Mouse (Mus musculus): ENCODE results near the gene Dvl3. TPM values are rescaled to one million over a fixed set of nuclear protein-coding genes. Genes with fewer than 3 reads are reported as not detected.

Gene Dvl3
- 20.6 and 31.7 TPM in 2 replicates for polyA plus RNA-seq (2015; fragmentation: Nextera tagmentation; extraction: Ambion mirVana)

DNA sequence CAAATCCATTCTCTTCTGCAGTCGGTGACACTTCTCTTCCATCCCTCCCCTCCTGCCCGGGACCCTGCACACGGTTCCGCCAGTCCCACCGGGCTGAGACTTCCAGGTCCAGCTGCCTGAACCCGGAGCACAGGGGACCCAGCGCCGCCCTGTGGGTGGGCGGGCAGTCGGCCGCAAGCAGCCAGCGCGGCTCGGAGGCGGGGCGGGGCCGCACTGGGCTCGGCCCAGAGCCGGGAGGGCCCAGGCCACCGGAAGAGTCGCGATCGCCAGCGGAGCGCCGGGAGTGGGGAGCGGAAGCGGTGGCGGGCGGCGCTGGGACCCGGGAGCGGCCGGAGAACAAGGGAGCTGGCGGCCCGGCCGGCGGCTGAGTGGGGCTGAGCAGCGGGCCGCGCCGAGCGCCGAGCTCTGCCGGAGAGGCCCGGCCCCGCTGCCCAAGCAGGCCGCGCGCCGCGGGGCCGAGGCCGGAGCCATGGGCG, at the start of gene Dvl3:
Gene Dvl3 (plus strand): TSS at position 257 of the 476 bp plus-strand sequence.
- Histone ChIP-seq H3K27me3 (ENCODE audit: insufficient read depth, low read length) (no peaks in the 10 kb centered on the region), H3K36me3 (ENCODE audit: insufficient read depth, low read length) (peaks cover 15% of the 10 kb centered on the region), H3K9ac (replicated peaks; ENCODE audit: low read length) (peak within 1 kb of the TSS; percentile 90), H3K4me3 (ENCODE audit: low read length) (peak within 1 kb of the TSS; percentile 99), H3K4me2 (replicated peaks; ENCODE audit: low read depth, low read length) (peak within 1 kb of the TSS; percentile 90), H3K9me3 (ENCODE audit: low read length) (no peaks in the 10 kb centered on the region), H3K4me1 (ENCODE audit: insufficient read depth, low read length) (peaks cover 12% of the 10 kb centered on the region), H3K27ac (ENCODE audit: low read length) (peak within 1 kb of the TSS; percentile 89)
- peak; percentile 97 for ATAC-seq (ENCODE audit: low FRiP score, low TSS enrichment)
- WGBS: under 1% methylated on average over 54 of the region's 55 CpGs

DNA sequence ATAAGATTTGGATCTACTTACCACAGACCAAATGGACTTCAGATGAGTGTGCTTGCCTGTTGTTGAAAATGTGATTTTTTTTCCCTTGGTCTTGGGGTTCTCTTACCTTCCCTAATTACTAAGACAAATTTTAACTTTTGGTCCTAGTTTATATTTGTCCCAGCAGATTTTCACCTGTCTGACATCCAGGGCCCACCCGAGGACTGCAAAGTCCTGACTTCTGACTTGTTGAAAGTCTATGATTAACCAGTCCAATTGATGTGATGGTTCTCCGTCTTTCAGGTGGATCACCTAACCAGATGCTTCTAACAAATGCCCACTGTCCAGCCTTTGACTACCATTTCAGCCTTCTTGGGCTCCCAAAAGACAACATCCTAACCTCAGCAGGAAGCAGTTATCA, 45.8 kb upstream of the Dvl3 start:
- H3K9ac ChIP-seq (replicated peaks; ENCODE audit: low read length): no peak overlapping the region
- WGBS: 86% methylated on average over 2 of the region's 2 CpGs

DNA sequence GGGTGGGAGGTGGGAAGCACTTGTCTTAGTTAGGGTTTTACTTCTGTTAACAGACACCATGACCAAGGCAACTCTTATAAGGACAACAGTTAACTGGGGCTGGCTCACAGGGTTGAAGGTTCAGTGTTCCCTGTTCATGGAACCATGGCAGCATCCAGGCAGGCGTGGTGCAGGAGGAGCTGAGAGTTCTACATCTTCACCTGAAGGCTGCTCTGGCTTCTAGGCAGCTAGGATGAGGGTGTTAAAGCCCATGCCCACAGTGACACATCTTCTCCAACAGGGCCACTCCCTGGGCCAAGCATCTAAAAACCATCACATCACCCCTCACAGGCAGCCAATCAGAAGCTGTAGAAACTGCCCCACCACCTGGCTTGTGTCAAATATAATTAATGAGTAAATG, 45.1 kb upstream of the Dvl3 start:
- no peaks in the 10 kb centered on the region for H3K36me3 ChIP-seq (ENCODE audit: insufficient read depth, low read length)
- no peak overlapping the region for H3K27ac ChIP-seq (ENCODE audit: low read length)
- ATAC-seq (ENCODE audit: low FRiP score, low TSS enrichment): no peak

More for the DNA sequence above, 45.8 kb upstream of the Dvl3 start:
- Histone ChIP-seq H3K4me1 (ENCODE audit: insufficient read depth, low read length) (no peaks in the 10 kb centered on the region), H3K27me3 (ENCODE audit: insufficient read depth, low read length) (no peaks in the 10 kb centered on the region), H3K9me3 (ENCODE audit: low read length) (no peaks in the 10 kb centered on the region), H3K4me2 (replicated peaks; ENCODE audit: low read depth, low read length) (no peak overlapping the region), H3K4me3 (ENCODE audit: low read length) (no peak overlapping the region), H3K27ac (ENCODE audit: low read length) (no peak overlapping the region), H3K36me3 (ENCODE audit: insufficient read depth, low read length) (no peaks in the 10 kb centered on the region)
- ATAC-seq (ENCODE audit: low FRiP score, low TSS enrichment): no peak

DNA sequence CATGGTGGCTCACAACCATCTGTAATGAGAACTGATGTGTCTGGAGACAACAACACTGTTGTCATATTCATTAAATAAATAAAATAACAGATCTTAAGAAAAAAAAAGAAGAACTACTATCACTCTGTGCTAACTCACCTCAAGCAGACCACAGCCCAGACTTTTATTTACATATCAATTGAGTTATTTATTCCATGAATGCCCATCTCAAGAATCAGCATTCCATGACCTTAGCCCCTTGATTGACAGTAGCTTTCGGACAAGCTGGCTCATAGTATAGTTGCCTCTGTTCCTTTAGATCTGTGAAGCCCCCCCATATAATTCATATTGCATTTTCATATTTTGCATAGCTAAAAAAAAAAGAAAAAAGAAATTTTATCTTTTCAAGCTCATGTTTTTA, 43.0 kb upstream of the Dvl3 start:
- Histone ChIP-seq H3K36me3 (ENCODE audit: insufficient read depth, low read length) (no peaks in the 10 kb centered on the region), H3K9me3 (ENCODE audit: low read length) (no peaks in the 10 kb centered on the region), H3K4me2 (replicated peaks; ENCODE audit: low read depth, low read length) (no peak overlapping the region), H3K27ac (ENCODE audit: low read length) (no peak overlapping the region), H3K9ac (replicated peaks; ENCODE audit: low read length) (no peak overlapping the region), H3K4me1 (ENCODE audit: insufficient read depth, low read length) (no peaks in the 10 kb centered on the region), H3K4me3 (ENCODE audit: low read length) (no peak overlapping the region), H3K27me3 (ENCODE audit: insufficient read depth, low read length) (no peaks in the 10 kb centered on the region)
- WGBS: 93% methylated on average over 1 of the region's 1 CpGs
- ATAC-seq (ENCODE audit: low FRiP score, low TSS enrichment): no peak

More for the DNA sequence above, 45.1 kb upstream of the Dvl3 start:
- Histone ChIP-seq H3K4me3 (ENCODE audit: low read length) (no peak overlapping the region), H3K9me3 (ENCODE audit: low read length) (no peaks in the 10 kb centered on the region), H3K9ac (replicated peaks; ENCODE audit: low read length) (no peak overlapping the region), H3K4me1 (ENCODE audit: insufficient read depth, low read length) (no peaks in the 10 kb centered on the region), H3K27me3 (ENCODE audit: insufficient read depth, low read length) (no peaks in the 10 kb centered on the region), H3K4me2 (replicated peaks; ENCODE audit: low read depth, low read length) (no peak overlapping the region)
- 72% methylated on average over 1 of the region's 1 CpGs for WGBS

DNA sequence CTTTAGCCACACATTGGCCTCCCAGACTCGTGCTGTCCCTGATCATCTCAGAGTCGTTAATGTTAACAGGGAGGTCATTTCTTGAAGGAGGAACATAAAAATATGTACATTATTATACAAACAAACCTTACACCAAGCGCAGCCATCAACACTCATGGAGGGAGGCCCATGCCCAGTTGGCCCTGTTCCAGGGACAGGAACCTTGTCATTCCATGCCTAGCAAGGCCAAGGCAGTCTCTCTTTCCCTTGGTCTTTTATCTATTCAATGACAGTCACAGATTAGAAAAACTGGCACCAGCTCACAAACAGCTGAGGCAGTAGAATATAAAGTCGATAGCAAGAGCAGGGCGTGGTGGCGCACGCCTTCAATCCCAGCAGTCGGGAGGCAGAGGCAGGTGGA, 42.6 kb upstream of the Dvl3 start:
- Histone ChIP-seq H3K36me3 (ENCODE audit: insufficient read depth, low read length) (no peaks in the 10 kb centered on the region), H3K4me3 (ENCODE audit: low read length) (no peak overlapping the region), H3K4me1 (ENCODE audit: insufficient read depth, low read length) (no peaks in the 10 kb centered on the region), H3K4me2 (replicated peaks; ENCODE audit: low read depth, low read length) (no peak overlapping the region), H3K9ac (replicated peaks; ENCODE audit: low read length) (no peak overlapping the region), H3K27ac (ENCODE audit: low read length) (no peak overlapping the region), H3K9me3 (ENCODE audit: low read length) (no peaks in the 10 kb centered on the region), H3K27me3 (ENCODE audit: insufficient read depth, low read length) (no peaks in the 10 kb centered on the region)
- ATAC-seq (ENCODE audit: low FRiP score, low TSS enrichment): no peak
- WGBS: 89% methylated on average over 8 of the region's 8 CpGs

DNA sequence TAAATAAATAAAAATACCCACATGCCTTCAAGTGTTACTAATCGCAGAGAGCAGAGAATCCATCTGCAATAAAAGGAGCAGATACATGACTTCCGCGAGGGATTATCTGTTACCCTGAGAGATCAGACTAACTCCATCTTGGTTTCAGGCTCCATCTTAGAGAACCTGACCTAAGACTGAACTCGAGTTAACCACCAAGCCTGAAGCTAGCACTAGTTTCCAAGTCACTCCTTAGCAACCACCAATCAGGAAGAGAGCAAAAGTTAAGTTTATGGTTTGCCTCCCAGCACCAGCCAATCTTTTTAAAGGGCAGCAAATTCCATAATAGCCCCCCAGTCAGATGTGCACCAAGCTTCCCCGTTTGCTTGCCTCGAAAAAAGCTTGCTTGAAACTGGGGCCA, 42.0 kb upstream of the Dvl3 start:
- no peaks in the 10 kb centered on the region for H3K27me3 ChIP-seq (ENCODE audit: insufficient read depth, low read length)
- H3K9me3 ChIP-seq (ENCODE audit: low read length): no peaks in the 10 kb centered on the region
- no peaks in the 10 kb centered on the region for H3K4me1 ChIP-seq (ENCODE audit: insufficient read depth, low read length)
- ATAC-seq (ENCODE audit: low FRiP score, low TSS enrichment): no peak
- H3K4me3 ChIP-seq (ENCODE audit: low read length): no peak overlapping the region
- H3K36me3 ChIP-seq (ENCODE audit: insufficient read depth, low read length): no peaks in the 10 kb centered on the region
- no peak overlapping the region for H3K4me2 ChIP-seq (replicated peaks; ENCODE audit: low read depth, low read length)
- 83% methylated on average over 6 of the region's 6 CpGs for WGBS
- no peak overlapping the region for H3K27ac ChIP-seq (ENCODE audit: low read length)
- H3K9ac ChIP-seq (replicated peaks; ENCODE audit: low read length): no peak overlapping the region

DNA sequence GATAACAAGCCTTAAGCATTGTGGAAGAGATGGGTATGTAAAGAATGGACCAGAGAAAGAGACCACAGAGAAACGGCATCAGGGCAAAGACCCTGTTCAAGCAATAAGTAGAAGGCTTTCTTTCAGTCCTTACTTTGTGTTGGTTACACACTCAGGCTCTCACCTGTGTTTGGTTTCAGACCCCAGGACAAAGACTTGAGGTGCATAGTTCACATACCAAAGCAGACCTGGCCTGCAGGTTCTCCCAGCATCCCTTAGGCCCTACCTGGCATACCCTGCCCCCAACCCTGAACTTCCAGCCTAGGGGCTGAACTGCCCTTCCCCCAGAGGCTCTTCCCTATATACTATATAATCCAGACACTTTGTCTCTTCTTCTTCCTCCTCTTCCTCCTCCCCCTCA, 41.4 kb upstream of the Dvl3 start:
- ATAC-seq (ENCODE audit: low FRiP score, low TSS enrichment): no peak
- Histone ChIP-seq H3K4me1 (ENCODE audit: insufficient read depth, low read length) (no peaks in the 10 kb centered on the region), H3K4me3 (ENCODE audit: low read length) (no peak overlapping the region), H3K4me2 (replicated peaks; ENCODE audit: low read depth, low read length) (no peak overlapping the region), H3K36me3 (ENCODE audit: insufficient read depth, low read length) (no peaks in the 10 kb centered on the region), H3K27me3 (ENCODE audit: insufficient read depth, low read length) (no peaks in the 10 kb centered on the region), H3K9ac (replicated peaks; ENCODE audit: low read length) (no peak overlapping the region), H3K9me3 (ENCODE audit: low read length) (no peaks in the 10 kb centered on the region), H3K27ac (ENCODE audit: low read length) (no peak overlapping the region)
- 87% methylated on average over 1 of the region's 1 CpGs for WGBS

DNA sequence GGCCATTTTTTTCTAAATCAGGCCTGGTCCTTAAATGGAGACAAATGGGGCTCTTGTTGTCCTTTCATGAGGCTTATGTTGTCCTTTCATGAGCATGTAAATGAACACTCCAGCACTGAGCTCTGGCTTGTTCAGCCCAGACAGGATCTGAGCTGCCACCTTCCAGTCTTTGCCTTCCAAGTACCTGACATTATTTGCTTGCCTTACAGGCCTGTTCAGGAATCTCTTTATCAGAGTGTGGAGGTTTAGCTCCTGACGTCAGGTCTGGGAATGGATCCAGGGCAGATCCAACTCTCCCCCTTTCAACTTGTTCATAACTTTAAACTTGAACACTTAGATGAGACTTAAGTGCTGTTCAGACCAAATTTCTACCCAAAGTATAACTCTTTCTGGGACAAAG, 39.9 kb upstream of the Dvl3 start:
- Histone ChIP-seq H3K9ac (replicated peaks; ENCODE audit: low read length) (no peak overlapping the region), H3K27me3 (ENCODE audit: insufficient read depth, low read length) (no peaks in the 10 kb centered on the region), H3K36me3 (ENCODE audit: insufficient read depth, low read length) (no peaks in the 10 kb centered on the region), H3K4me3 (ENCODE audit: low read length) (no peak overlapping the region), H3K9me3 (ENCODE audit: low read length) (no peaks in the 10 kb centered on the region), H3K4me1 (ENCODE audit: insufficient read depth, low read length) (no peaks in the 10 kb centered on the region), H3K27ac (ENCODE audit: low read length) (no peak overlapping the region), H3K4me2 (replicated peaks; ENCODE audit: low read depth, low read length) (no peak overlapping the region)
- peak; percentile 62; the same call in 1 of the 2 replicates for ATAC-seq (ENCODE audit: low FRiP score, low TSS enrichment)
- 56% methylated on average over 1 of the region's 1 CpGs for WGBS

DNA sequence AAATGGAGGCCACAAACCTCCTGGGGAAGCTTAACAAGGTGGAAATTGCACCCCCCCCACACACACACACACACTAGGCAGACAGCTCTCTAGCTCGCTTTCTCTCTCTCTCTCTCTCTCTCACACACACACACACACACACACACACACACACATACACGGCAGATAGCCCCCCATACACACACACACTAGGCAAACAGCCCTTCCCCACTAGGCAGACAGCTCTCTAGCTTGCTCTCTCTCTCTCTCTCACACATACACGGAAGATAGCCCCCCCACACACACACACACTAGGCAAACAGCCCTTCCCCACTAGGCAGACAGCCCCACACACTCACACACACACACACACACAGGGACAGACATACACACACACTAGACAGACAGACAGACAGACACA, 39.5 kb upstream of the Dvl3 start:
- no peaks in the 10 kb centered on the region for H3K9me3 ChIP-seq (ENCODE audit: low read length)
- no peak overlapping the region for H3K27ac ChIP-seq (ENCODE audit: low read length)
- H3K4me3 ChIP-seq (ENCODE audit: low read length): no peak overlapping the region
- 64% methylated on average over 3 of the region's 3 CpGs for WGBS
- H3K27me3 ChIP-seq (ENCODE audit: insufficient read depth, low read length): no peaks in the 10 kb centered on the region
- no peaks in the 10 kb centered on the region for H3K36me3 ChIP-seq (ENCODE audit: insufficient read depth, low read length)
- H3K4me2 ChIP-seq (replicated peaks; ENCODE audit: low read depth, low read length): no peak overlapping the region
- H3K4me1 ChIP-seq (ENCODE audit: insufficient read depth, low read length): no peaks in the 10 kb centered on the region
- H3K9ac ChIP-seq (replicated peaks; ENCODE audit: low read length): no peak overlapping the region
- ATAC-seq (ENCODE audit: low FRiP score, low TSS enrichment): peak; percentile 12; the same call in 1 of the 2 replicates

DNA sequence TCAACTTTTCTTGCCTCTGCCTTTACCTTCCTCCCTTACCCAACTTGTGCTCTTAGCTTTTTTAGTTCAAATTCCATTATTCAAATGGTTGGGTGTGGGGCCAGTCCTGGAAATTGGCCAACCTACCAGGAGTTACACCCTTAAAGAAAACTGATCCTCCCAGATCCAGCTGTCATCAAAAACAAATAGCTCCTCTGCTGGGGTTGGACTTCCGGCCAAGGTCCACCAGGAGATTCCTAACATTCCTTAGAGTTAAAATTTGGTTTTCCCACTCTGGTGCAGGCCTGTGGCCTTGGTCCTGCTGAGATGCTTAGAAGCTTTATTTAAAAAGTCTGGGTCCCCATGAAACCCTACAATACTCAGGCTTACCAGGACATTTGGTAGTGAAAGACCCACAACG, 38.3 kb upstream of the Dvl3 start:
- Histone ChIP-seq H3K36me3 (ENCODE audit: insufficient read depth, low read length) (no peaks in the 10 kb centered on the region), H3K4me1 (ENCODE audit: insufficient read depth, low read length) (no peaks in the 10 kb centered on the region), H3K27me3 (ENCODE audit: insufficient read depth, low read length) (no peaks in the 10 kb centered on the region), H3K4me2 (replicated peaks; ENCODE audit: low read depth, low read length) (no peak overlapping the region), H3K4me3 (ENCODE audit: low read length) (no peak overlapping the region), H3K9ac (replicated peaks; ENCODE audit: low read length) (no peak overlapping the region), H3K27ac (ENCODE audit: low read length) (no peak overlapping the region), H3K9me3 (ENCODE audit: low read length) (no peaks in the 10 kb centered on the region)
- peak; percentile 62; the same call in 1 of the 2 replicates for ATAC-seq (ENCODE audit: low FRiP score, low TSS enrichment)
- WGBS: 51% methylated on average over 2 of the region's 2 CpGs

Data from kidney, embryonic 16.5 days (tissue).